Mouse (Mus musculus): ENCODE results near the gene Gm10645.

DNA sequence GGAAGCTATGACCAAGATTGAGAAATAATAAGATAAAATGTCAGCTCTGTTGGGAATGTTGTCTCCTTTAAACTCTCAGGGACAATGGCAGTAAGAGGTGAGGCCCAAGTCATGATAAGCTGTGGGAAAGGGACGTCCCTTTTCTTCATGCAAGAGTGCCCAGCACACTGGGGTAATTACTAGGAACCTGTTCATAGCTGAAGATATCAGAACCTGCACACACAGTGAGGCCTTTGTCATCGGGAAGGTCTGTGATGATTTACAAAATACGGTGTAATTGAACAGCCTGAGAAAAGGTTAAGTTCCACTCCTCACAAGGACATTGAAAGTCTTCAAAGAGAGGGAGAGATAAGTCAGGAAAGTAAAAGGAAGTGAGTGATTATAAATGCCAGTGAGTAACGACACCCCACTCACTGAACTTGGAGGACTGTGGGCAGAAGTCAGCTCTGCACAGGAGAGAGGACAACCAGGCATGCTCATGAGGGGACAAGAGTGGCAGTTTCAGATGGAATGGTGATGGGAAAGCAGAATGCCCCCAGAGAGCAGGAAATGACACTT lies 23.6 kb upstream of the Gm10645 start:
- TF ChIP-seq CTCF (conservative IDR thresholded peaks at IDR 0.05; ENCODE audit: low read length) (no peak), NANOG (IDR thresholded peaks at IDR 0.05; ENCODE audit: borderline replicate concordance, low read length) (no peak), POU5F1 (IDR thresholded peaks at IDR 0.05; ENCODE audit: borderline replicate concordance, low read length) (no peak)
